Mouse (Mus musculus): ENCODE data around the gene Med16. TPM values are rescaled to one million over a fixed set of nuclear protein-coding genes. Genes with fewer than 3 reads are reported as not detected.
A peak's percentile ranks its signal among the peaks of the same experiment; 100 is the strongest.

Med16 gene
- polyA plus RNA-seq, 1 experiment = 15.2 TPM

GRCm38 (mm10) chr10:79857452-79857811 lies 51.3 kb downstream of the Med16 start:
- no peak for TF ChIP-seq CTCF (IDR thresholded peaks at IDR 0.05; ENCODE audit: borderline replicate concordance, insufficient read depth, low read length)
- TF ChIP-seq POLR2A (IDR thresholded peaks at IDR 0.05; ENCODE audit: low read depth, low read length) = no peak
- H3K4me1 ChIP-seq (ENCODE audit: control insufficient read depth, insufficient read depth, low read length) = peaks cover 5% of the 10 kb centered on the region; the same call in 1 of the 2 replicates
- H3K27ac ChIP-seq (ENCODE audit: insufficient read depth, low read length) = no peak overlapping the region
- H3K4me3 ChIP-seq (ENCODE audit: insufficient read depth, low read length) = peak overlapping the region; percentile 97

- no peak for TF ChIP-seq CTCF (IDR thresholded peaks at IDR 0.05; ENCODE audit: borderline replicate concordance, insufficient read depth, low read length)
- no peak for TF ChIP-seq POLR2A (IDR thresholded peaks at IDR 0.05; ENCODE audit: low read depth, low read length)
- Histone ChIP-seq H3K4me1 (ENCODE audit: control insufficient read depth, insufficient read depth, low read length) (peaks cover 9% of the 10 kb centered on the region; the same call in 1 of the 2 replicates), H3K4me3 (ENCODE audit: insufficient read depth, low read length) (peak overlapping the region; percentile 97), H3K27ac (ENCODE audit: insufficient read depth, low read length) (no peak overlapping the region)
Measured at GRCm38 (mm10) chr10:79856704-79857451, 51.8 kb downstream of the Med16 start.

- H3K27ac ChIP-seq (ENCODE audit: insufficient read depth, low read length) = no peak overlapping the region
- no peak for TF ChIP-seq CTCF (IDR thresholded peaks at IDR 0.05; ENCODE audit: borderline replicate concordance, insufficient read depth, low read length)
- no peak for TF ChIP-seq POLR2A (IDR thresholded peaks at IDR 0.05; ENCODE audit: low read depth, low read length)
- peaks cover 13% of the 10 kb centered on the region; the same call in 1 of the 2 replicates for H3K4me1 ChIP-seq (ENCODE audit: control insufficient read depth, insufficient read depth, low read length)
- peak overlapping the region; percentile 97 for H3K4me3 ChIP-seq (ENCODE audit: insufficient read depth, low read length)
Measured at GRCm38 (mm10) chr10:79856280-79856679, 52.4 kb downstream of the Med16 start.

- peak overlapping the region; percentile 97 for H3K4me3 ChIP-seq (ENCODE audit: insufficient read depth, low read length)
- H3K4me1 ChIP-seq (ENCODE audit: control insufficient read depth, insufficient read depth, low read length) = peaks cover 13% of the 10 kb centered on the region; the same call in 1 of the 2 replicates
- TF ChIP-seq CTCF (IDR thresholded peaks at IDR 0.05; ENCODE audit: borderline replicate concordance, insufficient read depth, low read length) = no peak
- no peak; the same call in 1 of the 2 replicates for TF ChIP-seq POLR2A (IDR thresholded peaks at IDR 0.05; ENCODE audit: low read depth, low read length)
- peak overlapping the region; percentile 94 for H3K27ac ChIP-seq (ENCODE audit: insufficient read depth, low read length)
Measured at GRCm38 (mm10) chr10:79855558-79856184, 53.1 kb downstream of the Med16 start.

GRCm38 (mm10) chr10:79854801-79855541 lies 53.8 kb downstream of the Med16 start:
- peaks cover 13% of the 10 kb centered on the region; the same call in 1 of the 2 replicates for H3K4me1 ChIP-seq (ENCODE audit: control insufficient read depth, insufficient read depth, low read length)
- peak overlapping the region; percentile 94 for H3K27ac ChIP-seq (ENCODE audit: insufficient read depth, low read length)
- H3K4me3 ChIP-seq (ENCODE audit: insufficient read depth, low read length) = peak overlapping the region; percentile 97
- TF ChIP-seq CTCF (IDR thresholded peaks at IDR 0.05; ENCODE audit: borderline replicate concordance, insufficient read depth, low read length) = no peak
- no peak; the same call in none of the 2 replicates for TF ChIP-seq POLR2A (IDR thresholded peaks at IDR 0.05; ENCODE audit: low read depth, low read length)

GRCm38 (mm10) chr10:79853860-79854795 lies 54.6 kb downstream of the Med16 start, which contains the start of gene Ptbp1:
TSS of gene Ptbp1 (plus strand) at chr10:79854427.
- Histone ChIP-seq H3K4me3 (ENCODE audit: insufficient read depth, low read length) (peak within 1 kb of the TSS; percentile 97), H3K27ac (ENCODE audit: insufficient read depth, low read length) (peak within 1 kb of the TSS; percentile 96), H3K4me1 (ENCODE audit: control insufficient read depth, insufficient read depth, low read length) (peaks cover 13% of the 10 kb centered on the region; the same call in 1 of the 2 replicates)
- TF ChIP-seq CTCF (IDR thresholded peaks at IDR 0.05; ENCODE audit: borderline replicate concordance, insufficient read depth, low read length) = no peak
- peak; percentile 100 for TF ChIP-seq POLR2A (IDR thresholded peaks at IDR 0.05; ENCODE audit: low read depth, low read length)

- peaks cover 13% of the 10 kb centered on the region; the same call in 1 of the 2 replicates for H3K4me1 ChIP-seq (ENCODE audit: control insufficient read depth, insufficient read depth, low read length)
- TF ChIP-seq POLR2A (IDR thresholded peaks at IDR 0.05; ENCODE audit: low read depth, low read length) = peak; percentile 55; the same call in 1 of the 2 replicates
- TF ChIP-seq CTCF (IDR thresholded peaks at IDR 0.05; ENCODE audit: borderline replicate concordance, insufficient read depth, low read length) = no peak
- H3K4me3 ChIP-seq (ENCODE audit: insufficient read depth, low read length) = peak overlapping the region; percentile 39
- H3K27ac ChIP-seq (ENCODE audit: insufficient read depth, low read length) = peak overlapping the region; percentile 96
Measured at GRCm38 (mm10) chr10:79853392-79853791, 55.3 kb downstream of the Med16 start.

GRCm38 (mm10) chr10:79852827-79853226 lies 55.9 kb downstream of the Med16 start:
- Histone ChIP-seq H3K4me1 (ENCODE audit: control insufficient read depth, insufficient read depth, low read length) (peaks cover 13% of the 10 kb centered on the region; the same call in 1 of the 2 replicates), H3K4me3 (ENCODE audit: insufficient read depth, low read length) (peak overlapping the region; percentile 18; the same call in 1 of the 2 replicates), H3K27ac (ENCODE audit: insufficient read depth, low read length) (peak overlapping the region; percentile 96)
- TF ChIP-seq POLR2A (IDR thresholded peaks at IDR 0.05; ENCODE audit: low read depth, low read length) = no peak
- no peak for TF ChIP-seq CTCF (IDR thresholded peaks at IDR 0.05; ENCODE audit: borderline replicate concordance, insufficient read depth, low read length)
